Mouse (Mus musculus) mesoderm, embryonic 11.5 days (tissue): Measurements from ENCODE around the gene Exoc4.

Source experiments
- DNase-seq: peaks from one replicate; pipeline ENCODE4 v3.0.0-alpha.2; 2012; ENCODE audit warnings: low read depth, low spot score

Gene Exoc4

GRCm38 (mm10) chr6:33739304-33739703 lies 490.4 kb downstream of the Exoc4 start:
- no peak for DNase-seq

GRCm38 (mm10) chr6:33755976-33756375 lies 507.1 kb downstream of the Exoc4 start:
- no peak for DNase-seq

- no peak for DNase-seq
Observed at GRCm38 (mm10) chr6:33761557-33761956, 512.7 kb downstream of the Exoc4 start.

GRCm38 (mm10) chr6:33763245-33763644 lies 514.4 kb downstream of the Exoc4 start:
- no peak for DNase-seq

- no peak for DNase-seq
Observed at GRCm38 (mm10) chr6:33763970-33764369, 515.1 kb downstream of the Exoc4 start.

GRCm38 (mm10) chr6:33769251-33769650 lies 520.4 kb downstream of the Exoc4 start:
- no peak for DNase-seq

- DNase-seq: no peak
Observed at GRCm38 (mm10) chr6:33770021-33770420, 521.1 kb downstream of the Exoc4 start.

- no peak for DNase-seq
Observed at GRCm38 (mm10) chr6:33772551-33773315, 523.8 kb downstream of the Exoc4 start.

- DNase-seq: no peak
Observed at GRCm38 (mm10) chr6:33792604-33793003, 543.7 kb downstream of the Exoc4 start.

- no peak for DNase-seq
Observed at GRCm38 (mm10) chr6:33801254-33801653, 552.4 kb downstream of the Exoc4 start.

- no peak for DNase-seq
Observed at GRCm38 (mm10) chr6:33803481-33804098, 554.7 kb downstream of the Exoc4 start.

GRCm38 (mm10) chr6:33804775-33805174 lies 555.9 kb downstream of the Exoc4 start:
- DNase-seq: no peak

- no peak for DNase-seq
Observed at GRCm38 (mm10) chr6:33806072-33806782, 557.3 kb downstream of the Exoc4 start.

- DNase-seq: no peak
Observed at GRCm38 (mm10) chr6:33814386-33814785, 565.5 kb downstream of the Exoc4 start.

GRCm38 (mm10) chr6:33823171-33823570 lies 574.3 kb downstream of the Exoc4 start:
- no peak for DNase-seq

GRCm38 (mm10) chr6:33823777-33824302 lies 575.0 kb downstream of the Exoc4 start:
- no peak for DNase-seq

GRCm38 (mm10) chr6:33828499-33828898 lies 579.6 kb downstream of the Exoc4 start:
- no peak for DNase-seq

- no peak for DNase-seq
Observed at GRCm38 (mm10) chr6:33829261-33829660, 580.4 kb downstream of the Exoc4 start.

GRCm38 (mm10) chr6:33831276-33831675 lies 582.4 kb downstream of the Exoc4 start:
- no peak for DNase-seq

- DNase-seq: peak; percentile 21
Observed at GRCm38 (mm10) chr6:33832978-33833377, 584.1 kb downstream of the Exoc4 start.

- DNase-seq: no peak
Observed at GRCm38 (mm10) chr6:33836048-33836780, 587.3 kb downstream of the Exoc4 start.

- DNase-seq: no peak
Observed at GRCm38 (mm10) chr6:33842901-33843300, 594.0 kb downstream of the Exoc4 start.
